Mouse (Mus musculus): ENCODE measurements around the gene Pabpc1l. TPM values are rescaled to one million over a fixed set of nuclear protein-coding genes. Genes with fewer than 3 reads are reported as not detected.
A peak's percentile ranks its signal among the peaks of the same experiment; 100 is the strongest.

Gene Pabpc1l
- 2.5 and 4.2 TPM in 2 replicates for polyA plus RNA-seq (2011; ENCODE audit: insufficient read depth, insufficient read length, low read depth, missing spikeins)

- Histone ChIP-seq H3K36me3 (ENCODE audit: control insufficient read depth, insufficient read depth, low read length, poor library complexity, severe bottlenecking) (no peaks in the 10 kb centered on the region), H3K4me1 (ENCODE audit: control insufficient read depth, insufficient read depth, low read length) (peaks cover 2% of the 10 kb centered on the region), H3K27ac (ENCODE audit: insufficient read depth, low read length) (no peak within 1 kb of the TSS), H3K9me3 (replicated peaks; ENCODE audit: control insufficient read depth, insufficient read depth, low read length, poor library complexity, severe bottlenecking) (no peaks in the 10 kb centered on the region), H3K4me3 (ENCODE audit: low read depth, low read length) (no peak within 1 kb of the TSS), H3K27me3 (ENCODE audit: control insufficient read depth, insufficient read depth, low read length, poor library complexity, severe bottlenecking) (no peaks in the 10 kb centered on the region), H3K9ac (ENCODE audit: low read depth, poor library complexity, severe bottlenecking) (no peak within 1 kb of the TSS)
- TF ChIP-seq EP300 (IDR thresholded peaks at IDR 0.05; ENCODE audit: insufficient read depth, low read depth, low read length): no peak
- no peak for TF ChIP-seq CTCF (IDR thresholded peaks at IDR 0.05; ENCODE audit: low read depth, low read length)
- no peak for TF ChIP-seq POLR2A (IDR thresholded peaks at IDR 0.05; ENCODE audit: insufficient read depth, low read length)
Observed at GRCm38 (mm10) chr2:164025150-164025549, at the start of gene Pabpc1l. Pabpc1l (plus strand) TSS chr2:164025450.

GRCm38 (mm10) chr2:163976448-163976847, 48.8 kb upstream of the Pabpc1l start:
- Histone ChIP-seq H3K4me1 (ENCODE audit: control insufficient read depth, insufficient read depth, low read length) (no peaks in the 10 kb centered on the region), H3K9me3 (replicated peaks; ENCODE audit: control insufficient read depth, insufficient read depth, low read length, poor library complexity, severe bottlenecking) (0 out of 2 replicates have a peak, but pooled peaks cover 6% of the 10 kb centered on the region), H3K9ac (ENCODE audit: low read depth, poor library complexity, severe bottlenecking) (no peak overlapping the region), H3K36me3 (ENCODE audit: control insufficient read depth, insufficient read depth, low read length, poor library complexity, severe bottlenecking) (no peaks in the 10 kb centered on the region), H3K4me3 (ENCODE audit: low read depth, low read length) (no peak overlapping the region), H3K27me3 (ENCODE audit: control insufficient read depth, insufficient read depth, low read length, poor library complexity, severe bottlenecking) (no peaks in the 10 kb centered on the region), H3K27ac (ENCODE audit: insufficient read depth, low read length) (no peak overlapping the region)
- TF ChIP-seq POLR2A (IDR thresholded peaks at IDR 0.05; ENCODE audit: insufficient read depth, low read length) (no peak), EP300 (IDR thresholded peaks at IDR 0.05; ENCODE audit: insufficient read depth, low read depth, low read length) (no peak), CTCF (IDR thresholded peaks at IDR 0.05; ENCODE audit: low read depth, low read length) (no peak)

DNA sequence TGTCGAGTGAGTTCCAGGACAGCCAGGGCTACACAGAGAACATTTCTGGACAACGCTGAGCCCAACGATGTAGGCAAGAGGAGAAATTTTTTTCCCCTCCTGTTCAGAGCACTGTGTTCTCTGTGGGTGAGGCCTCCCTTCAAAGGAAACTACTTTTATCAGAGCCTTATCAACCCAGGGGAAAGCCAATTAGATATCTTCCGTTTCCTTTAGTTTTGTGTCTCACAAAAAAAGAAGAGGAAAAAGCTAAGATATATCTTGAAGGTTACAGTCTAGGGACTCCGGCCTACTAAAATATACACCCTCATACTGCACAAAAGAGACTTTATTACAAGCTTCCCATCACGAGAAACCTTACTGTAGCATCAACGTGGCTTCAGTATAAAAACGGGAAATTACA, 38.0 kb upstream of the Pabpc1l start:
- Histone ChIP-seq H3K27ac (ENCODE audit: insufficient read depth, low read length) (no peak overlapping the region), H3K9ac (ENCODE audit: low read depth, poor library complexity, severe bottlenecking) (no peak overlapping the region), H3K4me1 (ENCODE audit: control insufficient read depth, insufficient read depth, low read length) (no peaks in the 10 kb centered on the region), H3K27me3 (ENCODE audit: control insufficient read depth, insufficient read depth, low read length, poor library complexity, severe bottlenecking) (no peaks in the 10 kb centered on the region), H3K9me3 (replicated peaks; ENCODE audit: control insufficient read depth, insufficient read depth, low read length, poor library complexity, severe bottlenecking) (no peaks in the 10 kb centered on the region), H3K4me3 (ENCODE audit: low read depth, low read length) (no peak overlapping the region), H3K36me3 (ENCODE audit: control insufficient read depth, insufficient read depth, low read length, poor library complexity, severe bottlenecking) (no peaks in the 10 kb centered on the region)
- TF ChIP-seq POLR2A (IDR thresholded peaks at IDR 0.05; ENCODE audit: insufficient read depth, low read length): no peak
- TF ChIP-seq EP300 (IDR thresholded peaks at IDR 0.05; ENCODE audit: insufficient read depth, low read depth, low read length): no peak
- no peak for TF ChIP-seq CTCF (IDR thresholded peaks at IDR 0.05; ENCODE audit: low read depth, low read length)

DNA sequence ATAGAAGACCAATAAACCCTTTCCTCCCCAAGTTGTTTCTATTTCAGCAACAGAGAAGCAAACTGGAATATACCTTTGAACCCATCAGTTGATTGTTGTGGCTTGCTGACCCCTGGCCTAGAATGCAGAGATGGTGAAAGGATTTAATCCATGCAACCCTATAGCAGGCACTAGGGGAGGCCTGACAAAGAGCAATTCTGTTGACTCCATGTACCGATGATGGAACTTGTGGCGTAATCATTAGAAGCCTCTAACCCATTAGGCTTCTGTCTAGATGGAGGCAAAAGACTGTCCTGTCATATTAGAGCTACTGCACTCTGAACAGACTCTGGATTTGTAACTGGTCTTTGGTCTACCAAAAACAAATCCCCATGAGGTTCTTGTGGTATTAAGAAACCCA, 32.4 kb upstream of the Pabpc1l start:
- H3K36me3 ChIP-seq (ENCODE audit: control insufficient read depth, insufficient read depth, low read length, poor library complexity, severe bottlenecking): no peaks in the 10 kb centered on the region
- no peak for TF ChIP-seq POLR2A (IDR thresholded peaks at IDR 0.05; ENCODE audit: insufficient read depth, low read length)
- no peak for TF ChIP-seq CTCF (IDR thresholded peaks at IDR 0.05; ENCODE audit: low read depth, low read length)
- no peak for TF ChIP-seq EP300 (IDR thresholded peaks at IDR 0.05; ENCODE audit: insufficient read depth, low read depth, low read length)
- no peak overlapping the region for H3K4me3 ChIP-seq (ENCODE audit: low read depth, low read length)
- no peaks in the 10 kb centered on the region for H3K9me3 ChIP-seq (replicated peaks; ENCODE audit: control insufficient read depth, insufficient read depth, low read length, poor library complexity, severe bottlenecking)
- no peaks in the 10 kb centered on the region for H3K4me1 ChIP-seq (ENCODE audit: control insufficient read depth, insufficient read depth, low read length)
- no peak overlapping the region for H3K9ac ChIP-seq (ENCODE audit: low read depth, poor library complexity, severe bottlenecking)
- no peak overlapping the region for H3K27ac ChIP-seq (ENCODE audit: insufficient read depth, low read length)
- no peaks in the 10 kb centered on the region for H3K27me3 ChIP-seq (ENCODE audit: control insufficient read depth, insufficient read depth, low read length, poor library complexity, severe bottlenecking)

GRCm38 (mm10) chr2:163994654-163994976, 30.6 kb upstream of the Pabpc1l start, which contains the start of gene Ywhab:
Ywhab (plus strand) TSS chr2:163994960.
- no peaks in the 10 kb centered on the region for H3K27me3 ChIP-seq (ENCODE audit: control insufficient read depth, insufficient read depth, low read length, poor library complexity, severe bottlenecking)
- H3K4me1 ChIP-seq (ENCODE audit: control insufficient read depth, insufficient read depth, low read length): no peaks in the 10 kb centered on the region
- peak within 1 kb of the TSS; percentile 89 for H3K9ac ChIP-seq (ENCODE audit: low read depth, poor library complexity, severe bottlenecking)
- no peaks in the 10 kb centered on the region for H3K36me3 ChIP-seq (ENCODE audit: control insufficient read depth, insufficient read depth, low read length, poor library complexity, severe bottlenecking)
- H3K9me3 ChIP-seq (replicated peaks; ENCODE audit: control insufficient read depth, insufficient read depth, low read length, poor library complexity, severe bottlenecking): no peaks in the 10 kb centered on the region
- H3K4me3 ChIP-seq (ENCODE audit: low read depth, low read length): peak within 1 kb of the TSS; percentile 92
- H3K27ac ChIP-seq (ENCODE audit: insufficient read depth, low read length): peak within 1 kb of the TSS; percentile 79
- TF ChIP-seq EP300 (IDR thresholded peaks at IDR 0.05; ENCODE audit: insufficient read depth, low read depth, low read length): 0 out of 2 replicates have a peak, but pooled peaks have one; percentile 18
- TF ChIP-seq POLR2A (IDR thresholded peaks at IDR 0.05; ENCODE audit: insufficient read depth, low read length): no peak

GRCm38 (mm10) chr2:163994977-163995862, 30.0 kb upstream of the Pabpc1l start:
- H3K27me3 ChIP-seq (ENCODE audit: control insufficient read depth, insufficient read depth, low read length, poor library complexity, severe bottlenecking): no peaks in the 10 kb centered on the region
- H3K27ac ChIP-seq (ENCODE audit: insufficient read depth, low read length): peak overlapping the region; percentile 79
- H3K9me3 ChIP-seq (replicated peaks; ENCODE audit: control insufficient read depth, insufficient read depth, low read length, poor library complexity, severe bottlenecking): no peaks in the 10 kb centered on the region
- H3K9ac ChIP-seq (ENCODE audit: low read depth, poor library complexity, severe bottlenecking): peak overlapping the region; percentile 89
- TF ChIP-seq EP300 (IDR thresholded peaks at IDR 0.05; ENCODE audit: insufficient read depth, low read depth, low read length) (no peak), CTCF (IDR thresholded peaks at IDR 0.05; ENCODE audit: low read depth, low read length) (no peak), POLR2A (IDR thresholded peaks at IDR 0.05; ENCODE audit: insufficient read depth, low read length) (no peak)
- peak overlapping the region; percentile 92 for H3K4me3 ChIP-seq (ENCODE audit: low read depth, low read length)
- no peaks in the 10 kb centered on the region for H3K36me3 ChIP-seq (ENCODE audit: control insufficient read depth, insufficient read depth, low read length, poor library complexity, severe bottlenecking)
- no peaks in the 10 kb centered on the region for H3K4me1 ChIP-seq (ENCODE audit: control insufficient read depth, insufficient read depth, low read length)

Measured in ES-Bruce4 (cell line).